Mouse (Mus musculus) heart, embryonic 15.5 days (tissue): ENCODE results near the gene Tns2. TPM values are rescaled to one million over a fixed set of nuclear protein-coding genes. Genes with fewer than 3 reads are reported as not detected.

Source experiments
- ATAC-seq: fragments of 200-750 bp; cut with Nextera tagmentation; replicated peaks from 2 replicates; pipeline ENCODE4 v1.8.0; 2017; ENCODE audit warnings: low read depth, moderate TSS enrichment; ENCODE audit not compliant: insufficient number of reproducible peaks, insufficient read depth, low FRiP score
- H3K27ac ChIP-seq: fragments of 300-500 bp; sonication (generic); 2 replicates; pipeline ENCODE4 v1.5.1; 2015; ENCODE audit warnings: mild to moderate bottlenecking, inconsistent platforms
- H3K27me3 ChIP-seq: fragments of 300-500 bp; sonication (generic); 2 replicates; pipeline ENCODE4 v1.6.1; 2015; ENCODE audit warnings: inconsistent platforms
- H3K36me3 ChIP-seq: fragments of 300-500 bp; sonication (generic); 2 replicates; pipeline ENCODE4 v1.6.1; 2015; ENCODE audit warnings: mild to moderate bottlenecking, inconsistent platforms
- H3K4me1 ChIP-seq: fragments of 300-500 bp; sonication (generic); replicated peaks from 2 replicates; pipeline ENCODE4 v1.6.1; 2015; ENCODE audit warnings: inconsistent platforms
- H3K4me2 ChIP-seq: fragments of 300-500 bp; sonication (generic); 2 replicates; pipeline ENCODE4 v1.6.1; 2015; ENCODE audit warnings: inconsistent platforms, mild to moderate bottlenecking, moderate library complexity
- H3K4me3 ChIP-seq: fragments of 300-500 bp; sonication (generic); 2 replicates; pipeline ENCODE4 v1.5.1; 2015; ENCODE audit warnings: mild to moderate bottlenecking, inconsistent platforms
- H3K9ac ChIP-seq: fragments of 300-500 bp; sonication (generic); 2 replicates; pipeline ENCODE4 v1.6.1; 2015; ENCODE audit warnings: mild to moderate bottlenecking, inconsistent platforms
- H3K9me3 ChIP-seq: fragments of 300-500 bp; sonication (generic); replicated peaks from 2 replicates; pipeline ENCODE4 v1.6.1; 2016; ENCODE audit warnings: inconsistent platforms
- WGBS: fragments of 180-500 bp; shearing (Covaris S2); methylation state at CpG from one replicate; pipeline ENCODE4 v1.1.7; 2015; ENCODE audit warnings: mixed read lengths; 5-methylcytosine and 5-hydroxymethylcytosine counted together
- polyA plus RNA-seq: library from polyadenylated mRNA; unstranded; fragments of >200 nt; fragmentation: Nextera tagmentation; extraction: Ambion mirVana; gene quantifications from 2 replicates; pipeline ENCODE4 v1.2.1, GENCODE M21; 2015

Tns2 gene
- polyA plus RNA-seq, 1 experiment from 2014 or later = 31.0 TPM

DNA sequence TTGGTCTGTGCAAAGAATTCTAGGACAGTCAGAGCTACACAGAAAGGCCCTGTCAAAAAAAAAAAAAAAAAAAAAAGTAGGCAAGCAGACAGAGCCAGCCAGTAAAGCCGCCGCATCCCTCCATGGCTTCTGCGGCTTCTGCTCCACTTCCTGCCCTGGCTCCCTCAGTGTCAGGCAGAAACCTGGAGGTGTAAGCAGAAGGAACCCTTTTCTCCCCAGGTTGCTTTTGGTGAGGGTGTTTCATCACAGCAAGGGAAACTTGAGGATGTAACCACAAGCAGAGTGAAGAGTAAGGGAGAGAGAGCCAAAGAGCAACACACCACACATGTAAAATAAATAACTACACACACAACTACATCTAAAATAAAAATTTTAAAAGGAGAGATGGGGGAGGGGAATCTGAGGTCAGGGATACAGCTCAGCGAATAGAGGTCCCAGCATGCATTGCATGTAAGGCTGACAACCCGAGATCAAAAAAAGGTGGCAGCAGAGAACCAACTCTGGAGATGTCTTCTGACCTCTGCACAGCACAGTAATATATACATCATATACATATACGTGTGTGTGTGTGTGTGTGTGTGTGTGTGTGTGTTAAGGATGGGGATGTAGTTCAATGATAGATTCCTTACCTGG is 65.4 kb downstream of the Tns2 start:
- Histone ChIP-seq H3K36me3 (no peaks in the 10 kb centered on the region), H3K27ac (no peak overlapping the region), H3K4me1 (peaks cover 10% of the 10 kb centered on the region), H3K4me2 (no peak overlapping the region), H3K27me3 (no peaks in the 10 kb centered on the region), H3K9me3 (no peaks in the 10 kb centered on the region), H3K9ac (no peak overlapping the region), H3K4me3 (no peak overlapping the region)
- no peak for ATAC-seq
- WGBS = 41% methylated on average over 6 of the region's 6 CpGs

Other genes starting within 250 kb of the Tns2 start
- 0.57 and 1.3 TPM in 2 replicates for gene Krt1, start 249.6 kb upstream of the Tns2 start, polyA plus RNA-seq
- 0.13 and 0.20 TPM in 2 replicates for gene Krt77, start 230.7 kb upstream of the Tns2 start, polyA plus RNA-seq
- gene Krt76, start 207.5 kb upstream of the Tns2 start, polyA plus RNA-seq = not detected in 2 replicates
- 1.0 and 3.4 TPM in 2 replicates for gene Krt4, start 175.7 kb upstream of the Tns2 start, polyA plus RNA-seq
- gene Krt79, start 160.1 kb upstream of the Tns2 start, polyA plus RNA-seq = 0.87 and 0.95 TPM in 2 replicates
- 0.04 and 0.10 TPM in 2 replicates for gene Krt78, start 146.1 kb upstream of the Tns2 start, polyA plus RNA-seq
- gene Krt8, start 95.9 kb upstream of the Tns2 start, polyA plus RNA-seq = 30.3 and 197 TPM in 2 replicates
- gene Krt18, start 72.2 kb upstream of the Tns2 start, polyA plus RNA-seq = 33.1 and 213 TPM in 2 replicates
- gene Eif4b, start 26.6 kb upstream of the Tns2 start, polyA plus RNA-seq = 56.5 and 71.8 TPM in 2 replicates
- 16.0 and 22.4 TPM in 2 replicates for gene Spryd3, start 35.8 kb downstream of the Tns2 start, polyA plus RNA-seq
- gene Igfbp6, start 43.9 kb downstream of the Tns2 start, polyA plus RNA-seq = 9.5 and 10.2 TPM in 2 replicates
- gene Soat2, start 50.1 kb downstream of the Tns2 start, polyA plus RNA-seq = 0.23 and 0.63 TPM in 2 replicates
- gene Zfp740, start 102.8 kb downstream of the Tns2 start, polyA plus RNA-seq = 25.8 and 34.3 TPM in 2 replicates
- 31.1 and 47.9 TPM in 2 replicates for gene Csad, start 104.3 kb downstream of the Tns2 start, polyA plus RNA-seq
- 1.7 and 8.9 TPM in 2 replicates for gene Itgb7, start 131.5 kb downstream of the Tns2 start, polyA plus RNA-seq
- 7.9 and 15.8 TPM in 2 replicates for gene Rarg, start 157.1 kb downstream of the Tns2 start, polyA plus RNA-seq
- gene Gm9918, start 170.2 kb downstream of the Tns2 start, polyA plus RNA-seq = not detected in 2 replicates
- gene Mfsd5, start 179.0 kb downstream of the Tns2 start, polyA plus RNA-seq = 39.3 and 47.4 TPM in 2 replicates
- gene Espl1, start 195.9 kb downstream of the Tns2 start, polyA plus RNA-seq = 14.7 and 20.0 TPM in 2 replicates
- gene Pfdn5, start 225.7 kb downstream of the Tns2 start, polyA plus RNA-seq = 261 and 296 TPM in 2 replicates
- 47.9 and 69.2 TPM in 2 replicates for gene Myg1, start 231.3 kb downstream of the Tns2 start, polyA plus RNA-seq